Mouse (Mus musculus): ENCODE data around the gene Slc23a4.

DNA sequence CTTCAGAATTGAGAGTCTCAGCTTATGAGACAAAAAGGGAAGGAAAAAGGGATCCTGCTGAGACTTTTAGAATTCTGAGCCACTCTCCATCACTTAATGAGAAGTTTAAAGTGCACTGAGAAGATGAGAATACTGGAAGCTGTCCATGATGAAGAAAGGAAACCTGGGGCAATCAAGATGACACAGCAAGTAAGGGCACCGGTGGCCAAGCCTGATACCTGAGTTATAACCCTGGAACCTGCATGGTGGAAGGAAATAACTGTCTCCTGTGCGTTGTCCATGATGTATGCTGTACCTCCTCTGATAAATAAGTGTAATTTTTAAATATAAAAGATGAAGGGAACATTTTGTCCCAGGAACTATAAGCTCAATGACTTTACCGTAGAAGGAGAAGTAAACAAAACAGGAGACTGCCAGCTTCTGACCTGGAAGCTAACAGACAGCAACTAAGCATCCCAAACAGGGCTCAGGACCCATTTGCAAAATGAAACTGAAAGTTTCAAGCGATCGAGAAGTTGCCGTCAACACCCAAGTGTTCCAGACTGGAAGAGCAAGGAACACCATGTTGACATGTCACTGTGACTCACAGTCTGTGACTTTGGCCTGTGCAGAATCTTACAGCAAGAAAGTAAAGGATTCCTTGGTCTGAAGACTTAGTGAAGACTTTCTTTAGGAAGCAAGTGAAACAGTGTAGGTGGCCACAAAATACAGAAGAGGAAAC, 22.2 kb downstream of the Slc23a4 start:
- TF ChIP-seq CTCF (IDR thresholded peaks at IDR 0.05; ENCODE audit: insufficient read depth, low read depth, low read length) (no peak), POLR2A (IDR thresholded peaks at IDR 0.05; ENCODE audit: insufficient read depth, low read depth, low read length) (no peak)

All from olfactory bulb, adult 2 months (tissue).